Mouse (Mus musculus) C2C12 (cell line): ENCODE data around the gene Stn1.

Source experiments
- CTCF ChIP-seq: IDR thresholded peaks from one replicate; pipeline ENCODE4 v1.5.1; 2011; ENCODE audit not compliant: control insufficient read depth, insufficient read depth, insufficient read length
- MAX ChIP-seq: IDR thresholded peaks from one replicate; pipeline ENCODE4 v1.6.1; 2011; ENCODE audit warnings: mild to moderate bottlenecking, control low read depth
- MYOD1 ChIP-seq: IDR thresholded peaks from one replicate; pipeline ENCODE4 v1.6.1; 2011; ENCODE audit warnings: low read depth; ENCODE audit not compliant: control insufficient read depth, insufficient read length
- USF1 ChIP-seq: IDR thresholded peaks from one replicate; pipeline ENCODE4 v1.6.1; 2011; ENCODE audit warnings: low read depth, mild to moderate bottlenecking, control low read depth, moderate library complexity

DNA sequence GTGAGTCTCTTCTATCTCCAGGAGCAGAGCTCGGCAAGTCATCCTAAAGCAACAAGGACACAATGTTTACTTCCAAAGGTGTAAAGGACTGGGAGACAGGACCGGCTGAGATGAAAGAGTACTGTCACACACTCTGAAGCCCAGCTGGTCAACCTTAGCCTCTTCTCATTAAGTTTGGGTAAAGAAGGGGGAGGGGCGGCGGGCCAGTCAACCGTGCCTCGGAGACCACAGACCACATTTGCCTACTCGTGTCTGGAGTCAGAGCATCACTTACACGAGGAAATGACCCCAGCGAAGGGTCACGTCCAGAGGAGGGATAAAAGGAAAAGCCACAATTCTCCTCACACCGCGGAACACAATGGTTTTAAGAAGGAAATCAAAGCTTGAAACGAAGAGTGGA lies 74.1 kb downstream of the Stn1 start:
- TF ChIP-seq CTCF (no peak), USF1 (no peak), MAX (no peak), MYOD1 (no peak)
